Mouse (Mus musculus): Measurements from ENCODE around the gene Pde1a.

GRCm38 (mm10) chr2:79983778-79984177, 145.5 kb downstream of the Pde1a start:
- TF ChIP-seq CTCF (IDR thresholded peaks at IDR 0.05; ENCODE audit: extremely low read depth, insufficient read depth, low read length) (no peak), POLR2A (IDR thresholded peaks at IDR 0.05; ENCODE audit: extremely low read depth, insufficient read depth, low read length) (no peak)
